Mouse (Mus musculus): ENCODE measurements around the gene Cers2. TPM values are rescaled to one million over a fixed set of nuclear protein-coding genes. Genes with fewer than 3 reads are reported as not detected.

Gene Cers2
- polyA plus RNA-seq, 1 experiment from 2014 or later, result 158 TPM

- no peak within 1 kb of the TSS for H3K27ac ChIP-seq
- H3K36me3 ChIP-seq, result no peaks in the 10 kb centered on the region
- no peaks in the 10 kb centered on the region for H3K27me3 ChIP-seq
- no peak within 1 kb of the TSS for H3K4me2 ChIP-seq
- no peaks in the 10 kb centered on the region for H3K9me3 ChIP-seq
- H3K9ac ChIP-seq (replicated peaks), result no peak within 1 kb of the TSS
- H3K4me1 ChIP-seq (replicated peaks), result 0 out of 2 replicates have a peak, but pooled peaks cover under 1% of the 10 kb centered on the region
- ATAC-seq (ENCODE audit: insufficient number of reproducible peaks, insufficient read depth, low FRiP score, low TSS enrichment, low read depth), result no peak
- 54% methylated on average over 7 of the region's 7 CpGs for WGBS
- H3K4me3 ChIP-seq (replicated peaks), result no peak within 1 kb of the TSS
Observed at GRCm38 (mm10) chr3:95307100-95307499, 7.5 kb upstream of the Cers2 start, which contains the start of gene Anxa9. Anxa9 (minus strand) TSS chr3:95307176.

- no peaks in the 10 kb centered on the region for H3K27me3 ChIP-seq
- no peaks in the 10 kb centered on the region for H3K9me3 ChIP-seq
- H3K4me2 ChIP-seq, result no peak overlapping the region
- no peaks in the 10 kb centered on the region for H3K4me1 ChIP-seq (replicated peaks)
- no peak overlapping the region for H3K4me3 ChIP-seq (replicated peaks)
- 73% methylated on average over 3 of the region's 3 CpGs for WGBS
- no peak overlapping the region for H3K27ac ChIP-seq
- no peak for ATAC-seq (ENCODE audit: insufficient number of reproducible peaks, insufficient read depth, low FRiP score, low TSS enrichment, low read depth)
- no peak overlapping the region for H3K9ac ChIP-seq (replicated peaks)
- H3K36me3 ChIP-seq, result no peaks in the 10 kb centered on the region
Observed at GRCm38 (mm10) chr3:95310496-95310895, 4.1 kb upstream of the Cers2 start.

GRCm38 (mm10) chr3:95310968-95311882 lies 3.4 kb upstream of the Cers2 start:
- Histone ChIP-seq H3K9ac (replicated peaks) (no peak overlapping the region), H3K36me3 (no peaks in the 10 kb centered on the region), H3K4me1 (replicated peaks) (peaks cover 5% of the 10 kb centered on the region), H3K27me3 (no peaks in the 10 kb centered on the region), H3K9me3 (no peaks in the 10 kb centered on the region), H3K4me2 (no peak overlapping the region), H3K27ac (no peak overlapping the region; the same call in 1 of the 2 replicates), H3K4me3 (replicated peaks) (no peak overlapping the region)
- WGBS, result 67% methylated on average over 9 of the region's 9 CpGs
- ATAC-seq (ENCODE audit: insufficient number of reproducible peaks, insufficient read depth, low FRiP score, low TSS enrichment, low read depth), result no peak

DNA sequence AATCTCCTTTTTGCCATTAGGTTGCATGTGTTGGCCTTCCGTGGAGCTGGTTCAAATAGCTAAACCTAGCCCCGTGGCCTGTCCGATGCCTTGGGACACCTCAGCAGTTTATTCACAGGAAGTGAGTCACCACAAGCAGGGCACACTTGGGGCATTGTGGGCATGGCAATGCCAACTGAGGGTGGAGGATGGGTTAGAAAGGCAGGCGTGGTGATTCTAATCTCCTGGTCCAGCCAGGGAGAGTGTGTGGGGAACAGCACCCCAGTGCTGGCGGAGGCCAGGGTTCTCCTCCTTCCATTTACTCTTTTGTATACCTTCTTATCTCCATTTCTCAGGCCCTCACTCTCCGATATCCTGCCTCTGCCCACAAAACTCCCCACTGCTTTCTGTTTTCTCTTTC lies 2.0 kb upstream of the Cers2 start:
- H3K36me3 ChIP-seq, result no peaks in the 10 kb centered on the region; the same call in 1 of the 2 replicates
- no peak overlapping the region for H3K9ac ChIP-seq (replicated peaks)
- H3K4me1 ChIP-seq (replicated peaks), result peaks cover 14% of the 10 kb centered on the region
- H3K27ac ChIP-seq, result no peak overlapping the region
- no peaks in the 10 kb centered on the region for H3K9me3 ChIP-seq
- no peak for ATAC-seq (ENCODE audit: insufficient number of reproducible peaks, insufficient read depth, low FRiP score, low TSS enrichment, low read depth)
- no peak overlapping the region for H3K4me2 ChIP-seq
- H3K4me3 ChIP-seq (replicated peaks), result no peak overlapping the region
- no peaks in the 10 kb centered on the region for H3K27me3 ChIP-seq
- WGBS, result 74% methylated on average over 6 of the region's 6 CpGs

GRCm38 (mm10) chr3:95313476-95313875 lies 1.1 kb upstream of the Cers2 start:
- Histone ChIP-seq H3K9ac (replicated peaks) (no peak overlapping the region), H3K4me3 (replicated peaks) (no peak overlapping the region), H3K4me1 (replicated peaks) (peaks cover 21% of the 10 kb centered on the region), H3K36me3 (peaks cover 2% of the 10 kb centered on the region; the same call in 1 of the 2 replicates), H3K27me3 (no peaks in the 10 kb centered on the region), H3K9me3 (no peaks in the 10 kb centered on the region), H3K27ac (no peak overlapping the region), H3K4me2 (no peak overlapping the region)
- ATAC-seq (ENCODE audit: insufficient number of reproducible peaks, insufficient read depth, low FRiP score, low TSS enrichment, low read depth), result no peak
- 37% methylated on average over 7 of the region's 7 CpGs for WGBS

GRCm38 (mm10) chr3:95314075-95314474 lies 516 bp upstream of the Cers2 start:
- no peak overlapping the region; the same call in 1 of the 2 replicates for H3K27ac ChIP-seq
- peaks cover 27% of the 10 kb centered on the region for H3K4me1 ChIP-seq (replicated peaks)
- peak overlapping the region; percentile 82 for H3K4me2 ChIP-seq
- no peak for ATAC-seq (ENCODE audit: insufficient number of reproducible peaks, insufficient read depth, low FRiP score, low TSS enrichment, low read depth)
- peak overlapping the region; percentile 99; the same call in 1 of the 2 replicates for H3K9ac ChIP-seq (replicated peaks)
- peak overlapping the region; percentile 87 for H3K4me3 ChIP-seq (replicated peaks)
- no peaks in the 10 kb centered on the region for H3K9me3 ChIP-seq
- peaks cover 4% of the 10 kb centered on the region for H3K36me3 ChIP-seq
- 71% methylated on average over 6 of the region's 6 CpGs for WGBS
- H3K27me3 ChIP-seq, result no peaks in the 10 kb centered on the region

DNA sequence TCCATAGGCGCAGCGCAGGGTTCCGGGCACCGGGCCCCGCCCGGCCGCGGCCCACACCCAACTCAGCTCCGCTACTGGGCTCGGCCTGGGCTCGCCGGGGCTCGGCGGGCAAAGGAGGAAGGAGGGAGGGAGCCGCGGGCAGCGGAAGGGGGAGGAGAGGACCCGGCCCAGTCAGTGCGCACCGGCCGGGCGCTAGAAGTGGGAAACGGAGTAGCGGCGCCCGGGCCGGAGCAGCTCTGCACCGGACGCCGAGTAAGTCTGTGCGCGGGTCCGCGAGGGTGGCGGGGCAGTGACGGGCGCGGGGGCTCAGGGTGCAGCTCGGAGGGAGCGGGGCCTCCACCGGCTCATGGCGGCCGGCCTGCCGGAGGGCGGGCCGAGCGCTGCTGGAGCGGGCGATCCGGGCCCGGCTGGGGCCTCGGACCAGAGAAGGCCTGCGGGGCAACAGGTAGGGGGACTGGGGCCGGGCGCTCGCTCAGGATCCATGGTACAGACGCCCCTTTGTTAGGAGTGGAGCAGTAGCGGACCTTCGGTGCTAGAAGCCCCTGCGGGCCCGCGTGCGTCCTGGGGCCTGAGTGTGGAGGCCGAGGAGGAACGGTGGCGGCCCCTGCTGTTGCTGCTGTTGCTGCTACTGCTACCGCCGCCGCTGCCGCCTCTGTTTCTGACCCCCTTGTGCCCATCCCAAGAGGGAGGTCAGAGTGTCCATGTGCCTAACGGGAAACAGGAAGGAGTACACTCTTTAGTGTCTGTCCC lies 678 bp downstream of the Cers2 start:
- Histone ChIP-seq H3K9me3 (no peaks in the 10 kb centered on the region), H3K36me3 (peaks cover 13% of the 10 kb centered on the region), H3K4me3 (replicated peaks) (peak overlapping the region; percentile 87), H3K4me2 (peak overlapping the region; percentile 82), H3K27me3 (no peaks in the 10 kb centered on the region), H3K27ac (peak overlapping the region; percentile 97), H3K9ac (replicated peaks) (peak overlapping the region; percentile 99), H3K4me1 (replicated peaks) (peaks cover 27% of the 10 kb centered on the region)
- under 1% methylated on average over 65 of the region's 71 CpGs for WGBS
- peak; percentile 91 for ATAC-seq (ENCODE audit: insufficient number of reproducible peaks, insufficient read depth, low FRiP score, low TSS enrichment, low read depth)

DNA sequence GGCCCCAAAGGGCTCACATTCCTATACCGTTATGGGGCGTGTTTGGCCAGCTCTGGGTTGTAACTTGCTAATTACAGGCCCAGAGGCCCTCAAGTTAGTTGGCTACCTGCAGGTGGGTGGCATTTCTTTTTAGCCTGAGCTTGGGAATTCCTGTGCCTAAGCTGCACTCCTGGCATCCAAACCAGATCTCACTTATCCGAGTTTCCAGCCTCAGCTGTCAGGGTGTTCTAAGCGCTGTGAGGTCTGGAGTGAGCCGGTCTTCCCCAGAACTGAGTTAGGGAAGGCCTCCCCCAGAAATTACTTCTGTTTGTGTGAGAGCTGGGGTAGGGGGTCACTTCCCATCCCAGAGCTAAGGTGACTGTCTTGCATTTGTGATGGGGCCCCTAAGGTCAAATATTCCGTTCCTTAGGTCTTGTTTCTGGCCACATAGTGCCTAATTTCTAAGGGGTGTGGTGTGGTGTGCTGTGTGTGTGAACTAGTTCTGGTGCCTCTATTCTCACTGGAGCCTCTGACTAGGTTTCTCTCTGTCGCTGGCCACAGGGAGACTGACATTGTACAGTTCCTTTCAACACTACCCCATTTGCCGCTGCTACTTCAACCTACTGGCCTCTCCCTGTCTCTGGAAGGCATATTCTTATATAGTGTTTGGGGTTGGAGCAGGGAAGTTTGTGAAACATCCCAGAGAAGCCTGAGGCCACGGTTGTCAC lies 1.4 kb downstream of the Cers2 start:
- peaks cover 27% of the 10 kb centered on the region for H3K4me1 ChIP-seq (replicated peaks)
- WGBS, result 13% methylated on average over 9 of the region's 9 CpGs
- H3K36me3 ChIP-seq, result peaks cover 20% of the 10 kb centered on the region
- H3K9me3 ChIP-seq, result no peaks in the 10 kb centered on the region
- H3K27me3 ChIP-seq, result no peaks in the 10 kb centered on the region
- H3K4me3 ChIP-seq (replicated peaks), result peak overlapping the region; percentile 87
- ATAC-seq (ENCODE audit: insufficient number of reproducible peaks, insufficient read depth, low FRiP score, low TSS enrichment, low read depth), result no peak
- H3K4me2 ChIP-seq, result peak overlapping the region; percentile 82
- peak overlapping the region; percentile 97 for H3K27ac ChIP-seq
- H3K9ac ChIP-seq (replicated peaks), result peak overlapping the region; percentile 99

GRCm38 (mm10) chr3:95317414-95318080 lies 3.0 kb downstream of the Cers2 start:
- Histone ChIP-seq H3K4me3 (replicated peaks) (0 out of 2 replicates have a peak overlapping the region, but pooled peaks have one; percentile 6), H3K4me1 (replicated peaks) (peaks cover 27% of the 10 kb centered on the region), H3K27me3 (no peaks in the 10 kb centered on the region), H3K27ac (0 out of 2 replicates have a peak overlapping the region, but pooled peaks have one; percentile 20), H3K9me3 (no peaks in the 10 kb centered on the region), H3K36me3 (peaks cover 36% of the 10 kb centered on the region), H3K4me2 (peak overlapping the region; percentile 36), H3K9ac (replicated peaks) (no peak overlapping the region)
- ATAC-seq (ENCODE audit: insufficient number of reproducible peaks, insufficient read depth, low FRiP score, low TSS enrichment, low read depth), result no peak
- 25% methylated on average over 12 of the region's 12 CpGs for WGBS

- ATAC-seq (ENCODE audit: insufficient number of reproducible peaks, insufficient read depth, low FRiP score, low TSS enrichment, low read depth), result no peak
- H3K4me1 ChIP-seq (replicated peaks), result peaks cover 27% of the 10 kb centered on the region
- no peak overlapping the region for H3K4me3 ChIP-seq (replicated peaks)
- H3K27ac ChIP-seq, result 0 out of 2 replicates have a peak overlapping the region, but pooled peaks have one; percentile 50
- no peak overlapping the region for H3K9ac ChIP-seq (replicated peaks)
- no peaks in the 10 kb centered on the region for H3K27me3 ChIP-seq
- peaks cover 46% of the 10 kb centered on the region for H3K36me3 ChIP-seq
- H3K9me3 ChIP-seq, result no peaks in the 10 kb centered on the region
- 51% methylated on average over 6 of the region's 6 CpGs for WGBS
- H3K4me2 ChIP-seq, result no peak overlapping the region
Observed at GRCm38 (mm10) chr3:95318548-95318947, 4.0 kb downstream of the Cers2 start.
